19 mouse cellular contexts compared by ENCODE assay signal in genomic region chr3:143134528-143134927, GRCm38 (mm10).
A peak's percentile ranks its signal among the peaks of the same experiment; 100 is the strongest.
DNase-seq lines count a peak whose midpoint lies in the region; ATAC-seq lines count a peak whose summit lies in the region.
"Had no signal": no experiment of that assay in that cellular context is flagged by ENCODE, and none has a peak within 500 bp of the region (broad histone marks: within the 10 kb centered on the region; RNA-seq: fewer than 3 reads in every experiment).

No protein-coding gene starts in this region.

- no peaks in the 10 kb centered on the region for H3K4me1 ChIP-seq in forebrain, embryonic 14.5 days (ENCODE audit: control insufficient read depth, insufficient read depth, low read length)
- no peaks in the 10 kb centered on the region for H3K4me1 ChIP-seq in forebrain, embryonic 10.5 days
- H3K4me1 ChIP-seq in neural tube, embryonic 12.5 days = no peaks in the 10 kb centered on the region
- H3K4me1 ChIP-seq in neural tube, embryonic 14.5 days (ENCODE audit: control insufficient read depth, insufficient read depth, low read length) = no peaks in the 10 kb centered on the region
- H3K4me1 ChIP-seq: hindbrain, embryonic 15.5 days; intestine, embryonic 15.5 days had no signal

- no peak overlapping the region for H3K4me2 ChIP-seq in forebrain, embryonic 14.5 days (ENCODE audit: low read length)
- H3K4me2 ChIP-seq in neural tube, embryonic 12.5 days (replicated peaks) = no peak overlapping the region
- H3K4me2 ChIP-seq in neural tube, embryonic 14.5 days (ENCODE audit: low read depth, low read length) = no peak overlapping the region
- H3K4me2 ChIP-seq: heart, embryonic 11.5 days; hindbrain, embryonic 15.5 days; intestine, embryonic 15.5 days had no signal

- no peaks in the 10 kb centered on the region for H3K36me3 ChIP-seq in forebrain, embryonic 14.5 days (ENCODE audit: control insufficient read depth, insufficient read depth, low read length)
- no peaks in the 10 kb centered on the region for H3K36me3 ChIP-seq in forebrain, embryonic 10.5 days (replicated peaks)
- H3K36me3 ChIP-seq in neural tube, embryonic 12.5 days = no peaks in the 10 kb centered on the region
- no peaks in the 10 kb centered on the region for H3K36me3 ChIP-seq in neural tube, embryonic 14.5 days (ENCODE audit: control insufficient read depth, insufficient read depth, low read length)
- H3K36me3 ChIP-seq: hindbrain, embryonic 15.5 days; intestine, embryonic 15.5 days had no signal

- H3K27me3 ChIP-seq in forebrain, embryonic 14.5 days (replicated peaks; ENCODE audit: control insufficient read depth, insufficient read depth, low read length) = no peaks in the 10 kb centered on the region
- H3K27me3 ChIP-seq in forebrain, embryonic 10.5 days (ENCODE audit: poor library complexity, severe bottlenecking) = no peaks in the 10 kb centered on the region
- H3K27me3 ChIP-seq in neural tube, embryonic 12.5 days (replicated peaks) = no peaks in the 10 kb centered on the region
- H3K27me3 ChIP-seq in neural tube, embryonic 14.5 days (ENCODE audit: control insufficient read depth, insufficient read depth, low read length) = no peaks in the 10 kb centered on the region
- H3K27me3 ChIP-seq: hindbrain, embryonic 15.5 days; intestine, embryonic 15.5 days had no signal

- no peak overlapping the region for H3K4me3 ChIP-seq in forebrain, embryonic 14.5 days (ENCODE audit: low read depth, low read length)
- no peak overlapping the region for H3K4me3 ChIP-seq in forebrain, embryonic 10.5 days
- H3K4me3 ChIP-seq in neural tube, embryonic 12.5 days = no peak overlapping the region
- no peak overlapping the region for H3K4me3 ChIP-seq in neural tube, embryonic 14.5 days (ENCODE audit: low read depth, low read length)
- H3K4me3 ChIP-seq: hindbrain, embryonic 15.5 days; intestine, embryonic 15.5 days had no signal

- H3K9ac ChIP-seq in forebrain, embryonic 14.5 days (ENCODE audit: low read length) = no peak overlapping the region
- H3K9ac ChIP-seq in neural tube, embryonic 12.5 days = no peak overlapping the region
- H3K9ac ChIP-seq in neural tube, embryonic 14.5 days (replicated peaks; ENCODE audit: low read depth, low read length) = no peak overlapping the region
- H3K9ac ChIP-seq: hindbrain, embryonic 15.5 days; intestine, embryonic 15.5 days had no signal

- ATAC-seq in forebrain, embryonic 14.5 days = peak; percentile 40; the same call in 1 of the 2 replicates
- ATAC-seq in neural tube, embryonic 12.5 days (ENCODE audit: low FRiP score, low read depth) = peak; percentile 41; the same call in 1 of the 2 replicates
- ATAC-seq in neural tube, embryonic 14.5 days (ENCODE audit: low read depth) = peak; percentile 86
- ATAC-seq: CD4-positive, CD25-positive, alpha-beta regulatory T cell, adult 4 months; forebrain, embryonic 16.5 days; intestine, embryonic 15.5 days had no signal

- DNase-seq in forebrain, embryonic 14.5 days (ENCODE audit: low spot score) = peak; percentile 26
- DNase-seq in forebrain, embryonic 10.5 days (ENCODE audit: extremely low spot score, low spot score) = no peak
- no peak for DNase-seq in neural tube, embryonic 10.5 days (ENCODE audit: extremely low spot score, low spot score)
- DNase-seq in left cerebral cortex, postnatal 4 days = no peak
- DNase-seq: adrenal gland, adult 2 months; adrenal gland, postnatal 14 days; cerebellum, adult 18-20 months; cerebellum, adult 9-10 months; cerebellum, postnatal 14 days; gastrocnemius, postnatal 10 days; gastrocnemius, postnatal 36 days; kidney, adult 18-20 months had no signal

- H3K27ac ChIP-seq in forebrain, embryonic 14.5 days (ENCODE audit: low read depth, low read length) = no peak overlapping the region
- H3K27ac ChIP-seq in forebrain, embryonic 10.5 days = no peak overlapping the region
- H3K27ac ChIP-seq in neural tube, embryonic 12.5 days = no peak overlapping the region
- no peak overlapping the region for H3K27ac ChIP-seq in neural tube, embryonic 14.5 days (ENCODE audit: low read depth, low read length)
- H3K27ac ChIP-seq: hindbrain, embryonic 15.5 days; intestine, embryonic 15.5 days had no signal

- no peaks in the 10 kb centered on the region for H3K9me3 ChIP-seq in forebrain, embryonic 14.5 days (replicated peaks; ENCODE audit: control insufficient read depth, low read length)
- H3K9me3 ChIP-seq in forebrain, embryonic 10.5 days = no peaks in the 10 kb centered on the region
- no peaks in the 10 kb centered on the region for H3K9me3 ChIP-seq in neural tube, embryonic 12.5 days
- H3K9me3 ChIP-seq in neural tube, embryonic 14.5 days (ENCODE audit: control insufficient read depth, low read length) = no peaks in the 10 kb centered on the region
- H3K9me3 ChIP-seq: hindbrain, embryonic 15.5 days; intestine, embryonic 15.5 days had no signal

- intact Hi-C loops in left cerebral cortex, postnatal 4 days (cut with DNase I) = no loop called here

- WGBS in forebrain, embryonic 14.5 days = 28% methylated on average over 2 of the region's 2 CpGs
- 87% methylated on average over 2 of the region's 2 CpGs for WGBS in forebrain, embryonic 10.5 days
- 69% methylated on average over 2 of the region's 2 CpGs for WGBS in neural tube, embryonic 12.5 days
- 46% methylated on average over 2 of the region's 2 CpGs for WGBS in neural tube, embryonic 14.5 days
